In the genomic region with DNA sequence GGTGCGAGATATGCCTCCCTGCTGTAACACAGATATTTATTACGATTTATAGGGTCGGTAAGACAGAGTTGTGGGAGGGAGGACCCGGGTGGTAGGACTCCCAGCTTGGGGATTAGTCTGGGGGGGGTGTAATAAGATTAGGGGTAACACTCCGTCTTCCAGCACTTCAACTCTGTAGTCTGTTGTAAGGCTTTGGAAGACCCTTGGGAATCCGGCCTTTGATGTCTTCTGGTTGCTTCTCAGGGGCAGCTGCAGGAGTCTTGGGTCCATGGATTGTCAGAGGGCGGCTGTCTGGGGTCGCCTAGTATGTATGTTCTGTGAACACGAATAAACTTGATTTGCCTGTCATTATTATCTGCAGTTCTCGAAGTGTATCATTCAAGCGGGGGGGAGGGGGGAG, we compare ENCODE assay signal across 8 mouse cellular contexts. TPM values are rescaled to one million over a fixed set of nuclear protein-coding genes. Genes with fewer than 3 reads are reported as not detected.
A peak's percentile ranks its signal among the peaks of the same experiment; 100 is the strongest.
DNase-seq lines count a peak whose midpoint lies in the region; ATAC-seq and TF ChIP-seq lines count a peak whose summit lies in the region.

No protein-coding gene starts in this region.

- peak overlapping the region; percentile 79 for H3K9ac ChIP-seq in heart, embryonic 11.5 days (ENCODE audit: low read depth, low read length)
- H3K9ac ChIP-seq in limb, embryonic 15.5 days: peak overlapping the region; percentile 65
- peak overlapping the region; percentile 86 for H3K9ac ChIP-seq in stomach, postnatal 0 days (ENCODE audit: low read length)

- peaks cover 8% of the 10 kb centered on the region; the same call in 1 of the 2 replicates for H3K4me1 ChIP-seq in heart, embryonic 11.5 days (ENCODE audit: control insufficient read depth, insufficient read depth, low read length)
- peaks cover 36% of the 10 kb centered on the region for H3K4me1 ChIP-seq in limb, embryonic 15.5 days
- no peaks in the 10 kb centered on the region; the same call in 1 of the 2 replicates for H3K4me1 ChIP-seq in stomach, postnatal 0 days (replicated peaks; ENCODE audit: control insufficient read depth, insufficient read depth)

- H3K36me3 ChIP-seq in heart, embryonic 11.5 days (ENCODE audit: control insufficient read depth, insufficient read depth, low read length): peaks cover 12% of the 10 kb centered on the region
- H3K36me3 ChIP-seq in limb, embryonic 15.5 days: peaks cover 29% of the 10 kb centered on the region
- peaks cover 5% of the 10 kb centered on the region; the same call in 1 of the 2 replicates for H3K36me3 ChIP-seq in stomach, postnatal 0 days (ENCODE audit: control insufficient read depth, insufficient read depth, low read length)

- no peak for TF ChIP-seq EP300 in stomach, postnatal 0 days (optimal IDR thresholded peaks at IDR 0.05)

- H3K27me3 ChIP-seq in heart, embryonic 11.5 days (ENCODE audit: control insufficient read depth, insufficient read depth, low read length): 0 out of 2 replicates have a peak, but pooled peaks cover 2% of the 10 kb centered on the region
- H3K27me3 ChIP-seq in limb, embryonic 15.5 days: no peaks in the 10 kb centered on the region
- no peaks in the 10 kb centered on the region for H3K27me3 ChIP-seq in stomach, postnatal 0 days (ENCODE audit: control insufficient read depth, insufficient read depth, low read length)

- H3K4me2 ChIP-seq in heart, embryonic 11.5 days: peak overlapping the region; percentile 98
- peak overlapping the region; percentile 94 for H3K4me2 ChIP-seq in limb, embryonic 15.5 days
- H3K4me2 ChIP-seq in stomach, postnatal 0 days (replicated peaks; ENCODE audit: low read depth): peak overlapping the region; percentile 84

- TF ChIP-seq CTCF in stomach, postnatal 0 days (IDR thresholded peaks at IDR 0.05; ENCODE audit: low read depth): no peak

- 0 out of 2 replicates have a peak, but pooled peaks have one; percentile 1 for ATAC-seq in heart, embryonic 11.5 days (replicated peaks; ENCODE audit: insufficient number of reproducible peaks, low FRiP score, low TSS enrichment)
- ATAC-seq in limb, embryonic 15.5 days (ENCODE audit: insufficient number of reproducible peaks, low FRiP score, low TSS enrichment, low read depth): no peak
- ATAC-seq in stomach, postnatal 0 days (ENCODE audit: low FRiP score, low TSS enrichment): no peak

- peak overlapping the region; percentile 63 for H3K4me3 ChIP-seq in heart, embryonic 11.5 days (ENCODE audit: low read depth, low read length)
- peak overlapping the region; percentile 64 for H3K4me3 ChIP-seq in limb, embryonic 15.5 days
- H3K4me3 ChIP-seq in stomach, postnatal 0 days (ENCODE audit: low read depth, low read length): peak overlapping the region; percentile 75

- under 1% methylated on average over 11 of the region's 11 CpGs for WGBS in heart, embryonic 11.5 days (ENCODE audit: insufficient replicate concordance)
- WGBS in limb, embryonic 15.5 days: 1% methylated on average over 11 of the region's 11 CpGs
- WGBS in stomach, postnatal 0 days: 3% methylated on average over 11 of the region's 11 CpGs

- peak overlapping the region; percentile 80 for H3K27ac ChIP-seq in heart, embryonic 11.5 days (ENCODE audit: low read depth, low read length)
- peak overlapping the region; percentile 85 for H3K27ac ChIP-seq in limb, embryonic 15.5 days
- H3K27ac ChIP-seq in stomach, postnatal 0 days (replicated peaks): peak overlapping the region; percentile 91

- no peaks in the 10 kb centered on the region for H3K9me3 ChIP-seq in heart, embryonic 11.5 days (replicated peaks; ENCODE audit: control insufficient read depth, low read length)
- H3K9me3 ChIP-seq in limb, embryonic 15.5 days: no peaks in the 10 kb centered on the region
- no peaks in the 10 kb centered on the region for H3K9me3 ChIP-seq in stomach, postnatal 0 days (ENCODE audit: control insufficient read depth, low read length)

- no peak for DNase-seq in heart, postnatal 10 days
- DNase-seq in thymus, postnatal 4 days: peak; percentile 21
- no peak for DNase-seq in thymus, postnatal 14 days
- DNase-seq in stomach, postnatal 0 days (ENCODE audit: low spot score): no peak
- DNase-seq in spleen, postnatal 36 days (ENCODE audit: low spot score in 2 of 2): no peak
- DNase-seq in urinary bladder, adult 2 months (ENCODE audit: low spot score): no peak

- intact Hi-C loops in heart, postnatal 10 days (cut with DNase I): no loop called here

RNA-seq across cellular contexts. Expression of a gene that starts 0.5 kb away (rescaled TPM):
- 71.3 and 74.0 TPM in 2 replicates for polyA plus RNA-seq in heart, embryonic 11.5 days (2014; fragmentation: Nextera tagmentation; extraction: Ambion mirVana)
- 100 to 1,000 TPM; 114 to 124 TPM for total RNA-seq in heart, postnatal 10 days (2021)
- 60.2 and 70.9 TPM in 2 replicates for polyA plus RNA-seq in limb, embryonic 15.5 days (2015; fragmentation: Nextera tagmentation; extraction: Ambion mirVana)
- 41.0 and 43.5 TPM in 2 replicates for polyA plus RNA-seq in stomach, postnatal 0 days (2015; fragmentation: Nextera tagmentation; extraction: Ambion mirVana)
- 156 and 192 TPM in 2 replicates for polyA plus RNA-seq in urinary bladder, adult 2 months (2012; rRNA removed)

RNA-seq across cellular contexts. Expression of a gene that starts 1.1 kb away (rescaled TPM):
- polyA plus RNA-seq in heart, embryonic 11.5 days (2014; fragmentation: Nextera tagmentation; extraction: Ambion mirVana): 13.2 and 17.0 TPM in 2 replicates
- 10 to 100 TPM; 18.7 to 25.9 TPM for total RNA-seq in heart, postnatal 10 days (2021)
- 23.2 and 27.5 TPM in 2 replicates for polyA plus RNA-seq in limb, embryonic 15.5 days (2015; fragmentation: Nextera tagmentation; extraction: Ambion mirVana)
- 74.8 and 79.5 TPM in 2 replicates for polyA plus RNA-seq in stomach, postnatal 0 days (2015; fragmentation: Nextera tagmentation; extraction: Ambion mirVana)
- 55.3 and 73.7 TPM in 2 replicates for polyA plus RNA-seq in urinary bladder, adult 2 months (2012; rRNA removed)

RNA-seq across cellular contexts. Expression of a gene that starts 15.5 kb away (rescaled TPM):
- polyA plus RNA-seq in heart, embryonic 11.5 days (2014; fragmentation: Nextera tagmentation; extraction: Ambion mirVana): 855 and 931 TPM in 2 replicates
- total RNA-seq in heart, postnatal 10 days (2021): 100 to 1,000 TPM; 358 to 363 TPM
- polyA plus RNA-seq in limb, embryonic 15.5 days (2015; fragmentation: Nextera tagmentation; extraction: Ambion mirVana): 811 and 833 TPM in 2 replicates
- 251 and 296 TPM in 2 replicates for polyA plus RNA-seq in stomach, postnatal 0 days (2015; fragmentation: Nextera tagmentation; extraction: Ambion mirVana)
- polyA plus RNA-seq in urinary bladder, adult 2 months (2012; rRNA removed): 257 TPM in 2 replicates

RNA-seq across cellular contexts. Expression of a gene that starts 18.8 kb away (rescaled TPM):
- 19.0 and 19.5 TPM in 2 replicates for polyA plus RNA-seq in heart, embryonic 11.5 days (2014; fragmentation: Nextera tagmentation; extraction: Ambion mirVana)
- 10 to 100 TPM; 20.4 to 22.1 TPM for total RNA-seq in heart, postnatal 10 days (2021)
- 13.0 and 15.0 TPM in 2 replicates for polyA plus RNA-seq in limb, embryonic 15.5 days (2015; fragmentation: Nextera tagmentation; extraction: Ambion mirVana)
- 2.1 and 2.2 TPM in 2 replicates for polyA plus RNA-seq in stomach, postnatal 0 days (2015; fragmentation: Nextera tagmentation; extraction: Ambion mirVana)
- 10.4 and 14.2 TPM in 2 replicates for polyA plus RNA-seq in urinary bladder, adult 2 months (2012; rRNA removed)

RNA-seq across cellular contexts. Expression of a gene that starts 38.6 kb away (rescaled TPM):
- 44.5 and 48.1 TPM in 2 replicates for polyA plus RNA-seq in heart, embryonic 11.5 days (2014; fragmentation: Nextera tagmentation; extraction: Ambion mirVana)
- 10 to 100 TPM; 12.6 to 13.5 TPM for total RNA-seq in heart, postnatal 10 days (2021)
- polyA plus RNA-seq in limb, embryonic 15.5 days (2015; fragmentation: Nextera tagmentation; extraction: Ambion mirVana): 55.5 and 59.0 TPM in 2 replicates
- 27.3 and 27.4 TPM in 2 replicates for polyA plus RNA-seq in stomach, postnatal 0 days (2015; fragmentation: Nextera tagmentation; extraction: Ambion mirVana)
- 10.9 and 11.6 TPM in 2 replicates for polyA plus RNA-seq in urinary bladder, adult 2 months (2012; rRNA removed)
